Mouse (Mus musculus) ovary, postnatal 10 days (tissue): Measurements from ENCODE around the gene Olfr1211.

ENCODE experiments used
- DNase-seq: peaks from one replicate; pipeline ENCODE4 v3.0.0; 2022; ENCODE audit warnings: low spot score

Olfr1211 gene

DNA sequence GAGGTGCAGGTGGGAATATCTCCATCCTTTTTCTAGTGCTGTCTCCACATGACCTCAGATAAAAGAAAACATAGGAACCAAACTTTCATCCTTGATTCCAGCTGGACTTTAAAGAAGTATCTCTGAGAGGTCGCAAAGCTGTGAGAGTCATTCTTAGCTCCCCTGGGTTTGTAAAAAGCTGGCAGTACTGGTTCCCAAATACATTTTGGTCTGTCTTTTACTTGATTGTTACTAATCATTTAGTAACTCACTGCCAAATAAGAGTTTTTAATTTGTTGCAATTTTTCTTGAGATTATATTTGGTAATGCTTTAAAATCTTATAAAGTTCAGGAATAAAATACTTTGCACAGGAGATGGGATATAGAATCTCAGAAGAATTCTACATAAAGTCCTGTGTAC lies at the start of gene Olfr1211:
TSS of gene Olfr1211 (minus strand) at position 101 of the 400 bp plus-strand sequence.
- no peak for DNase-seq

DNA sequence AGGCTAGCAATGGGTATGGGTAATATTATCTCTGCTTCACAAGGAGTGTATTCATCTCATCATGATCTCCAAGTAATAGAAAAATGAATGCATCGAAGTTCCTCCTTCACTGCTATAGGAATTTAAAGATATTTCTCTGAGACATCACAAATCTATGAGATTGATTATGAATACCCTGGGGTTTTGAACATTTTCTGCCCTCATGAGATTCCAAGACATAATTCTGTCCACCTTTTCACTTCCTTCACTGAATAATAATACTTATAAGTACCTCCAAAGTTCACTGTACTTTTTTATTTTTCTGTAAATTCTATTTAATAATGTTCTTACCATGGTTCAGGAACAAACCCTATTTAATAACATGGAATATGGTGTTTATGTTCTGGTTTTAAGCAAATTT lies 42.3 kb upstream of the Olfr1211 start, which contains the start of gene Gm13762:
TSS of gene Gm13762 (minus strand) at position 101 of the 400 bp plus-strand sequence.
- DNase-seq: no peak

DNA sequence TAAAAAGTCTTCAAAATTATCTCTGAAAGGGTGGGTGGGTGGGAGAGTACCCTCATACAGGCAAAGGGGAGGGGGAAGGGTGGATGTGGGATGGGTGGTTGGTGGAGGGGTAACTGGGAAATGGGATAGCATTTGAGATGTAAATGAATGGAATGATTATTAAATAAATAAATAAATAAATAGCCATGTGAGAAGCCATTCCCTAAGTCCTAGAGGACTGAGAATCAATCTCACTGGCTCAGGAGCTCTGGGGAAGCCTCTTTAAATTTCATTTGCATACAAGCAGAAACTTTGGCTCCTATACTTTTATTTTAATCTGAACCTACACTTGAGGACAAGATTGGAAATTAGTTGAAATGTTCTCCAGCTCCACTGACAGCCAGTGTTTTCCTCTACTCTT lies 15.8 kb upstream of the Olfr1211 start, which contains the start of gene Olfr1212:
TSS of gene Olfr1212 (plus strand) at position 301 of the 400 bp plus-strand sequence.
- no peak for DNase-seq

DNA sequence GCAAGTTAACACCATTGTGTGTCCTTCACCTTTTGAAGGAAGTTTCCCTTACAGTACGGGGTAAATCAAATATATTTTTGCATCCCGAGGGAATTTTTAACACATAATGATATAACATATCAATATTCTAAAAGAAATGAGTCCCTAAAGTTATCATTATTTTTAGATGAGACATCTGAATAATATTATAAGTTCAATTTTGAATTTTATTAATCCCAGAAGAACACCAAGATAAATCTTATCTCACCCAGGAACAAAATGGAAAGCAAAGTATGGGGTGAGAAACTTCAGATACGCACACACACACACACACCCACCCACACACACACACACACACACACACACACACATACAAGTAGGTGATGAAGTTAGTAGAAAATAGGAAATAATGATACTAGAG lies 22.9 kb downstream of the Olfr1211 start, which contains the start of gene Olfr1209:
TSS of gene Olfr1209 (minus strand) at position 101 of the 400 bp plus-strand sequence.
- no peak for DNase-seq

DNA sequence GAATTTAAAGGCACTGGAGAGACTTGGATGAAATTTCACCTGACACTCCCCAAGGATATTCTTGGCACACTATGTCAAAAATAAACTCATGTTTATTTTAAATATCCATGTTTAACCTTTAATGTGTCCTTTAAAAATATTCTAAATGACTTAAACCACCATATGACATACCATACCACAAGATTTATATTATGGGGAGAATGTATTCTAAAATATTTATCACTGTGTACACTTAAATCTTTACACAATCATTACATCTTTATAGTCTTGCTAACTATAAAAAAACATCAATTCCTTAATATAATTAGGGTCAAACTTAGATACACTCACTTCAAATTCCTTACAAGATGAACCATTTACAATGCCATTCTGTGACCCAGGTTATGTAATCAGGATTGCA lies 35.7 kb downstream of the Olfr1211 start, which contains the start of gene Olfr1208:
TSS of gene Olfr1208 (minus strand) at position 101 of the 400 bp plus-strand sequence.
- DNase-seq: no peak
